Mouse (Mus musculus) adrenal gland, adult 8-10 months (tissue): ENCODE measurements around the gene Jarid2. TPM values are rescaled to one million over a fixed set of nuclear protein-coding genes. Genes with fewer than 3 reads are reported as not detected.

ENCODE experiments used
- DNase-seq: peaks from one replicate; pipeline ENCODE4 v3.0.0; 2022
- total RNA-seq, 4 experiments: library from RNA; stranded (reverse); gene quantifications; 2 replicates each; pipeline ENCODE4 v1.2.4; 2022

The Jarid2 gene
- total RNA-seq, 4 experiments from 2014 or later = 32.9 to 48.1 (median 37.8) TPM

DNA sequence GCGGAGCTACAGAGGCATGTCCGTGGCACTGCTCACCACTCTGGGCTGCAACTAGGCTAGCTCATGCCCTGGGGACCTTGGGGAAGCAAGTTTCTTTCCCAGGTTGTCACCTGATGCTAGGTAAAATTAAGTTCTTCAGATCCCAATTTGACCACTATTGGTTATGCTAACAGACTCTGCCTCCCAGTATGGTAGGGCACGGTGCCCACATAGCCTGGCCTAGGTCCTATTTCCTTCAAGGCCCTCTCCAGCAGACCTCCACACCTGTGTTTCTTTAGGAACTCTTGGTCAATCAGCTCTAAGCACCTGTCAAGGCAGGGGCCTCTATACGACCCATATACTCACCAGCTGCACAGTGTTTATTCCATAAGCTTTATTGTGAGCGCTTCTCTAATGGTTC, 192.4 kb downstream of the Jarid2 start:
- no peak for DNase-seq

DNA sequence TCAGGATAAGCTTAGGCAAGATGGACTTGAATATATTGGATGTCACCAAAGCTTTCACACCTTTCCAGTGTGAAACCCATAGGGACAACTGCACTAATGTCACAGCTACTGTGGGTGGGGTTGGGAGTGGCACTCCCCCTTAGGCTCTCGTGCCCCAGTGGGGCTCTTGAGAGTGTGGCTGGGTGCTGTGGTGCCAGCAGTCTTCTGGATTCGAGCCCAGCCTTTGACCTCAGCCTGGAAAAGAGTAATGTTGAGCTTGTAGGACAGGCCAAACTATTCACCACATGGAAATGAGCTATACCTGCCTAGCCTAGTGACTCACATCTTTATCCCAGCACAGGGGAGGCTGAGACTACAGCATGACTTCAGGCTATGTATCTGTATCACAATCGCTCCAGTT, 194.8 kb downstream of the Jarid2 start:
- DNase-seq = no peak

DNA sequence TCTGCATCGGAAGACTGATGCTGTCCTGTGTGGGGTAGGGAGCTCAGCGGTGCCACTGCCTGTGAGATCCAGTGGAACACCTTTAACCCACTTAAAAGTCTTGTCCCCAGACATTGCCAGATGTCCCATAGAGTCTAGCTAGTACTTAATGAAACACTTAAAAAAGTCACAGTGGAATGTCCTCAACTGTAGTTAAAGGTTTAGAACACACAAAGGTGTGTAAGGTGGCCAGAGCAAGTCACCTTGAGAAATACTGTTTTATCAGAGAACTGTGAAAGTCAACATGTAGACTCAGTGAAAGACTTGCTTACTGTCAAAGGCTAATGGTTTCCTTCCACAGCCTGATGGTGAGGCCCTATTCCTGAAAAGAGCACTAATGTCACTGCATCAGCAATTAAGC, 195.9 kb downstream of the Jarid2 start:
- no peak for DNase-seq

DNA sequence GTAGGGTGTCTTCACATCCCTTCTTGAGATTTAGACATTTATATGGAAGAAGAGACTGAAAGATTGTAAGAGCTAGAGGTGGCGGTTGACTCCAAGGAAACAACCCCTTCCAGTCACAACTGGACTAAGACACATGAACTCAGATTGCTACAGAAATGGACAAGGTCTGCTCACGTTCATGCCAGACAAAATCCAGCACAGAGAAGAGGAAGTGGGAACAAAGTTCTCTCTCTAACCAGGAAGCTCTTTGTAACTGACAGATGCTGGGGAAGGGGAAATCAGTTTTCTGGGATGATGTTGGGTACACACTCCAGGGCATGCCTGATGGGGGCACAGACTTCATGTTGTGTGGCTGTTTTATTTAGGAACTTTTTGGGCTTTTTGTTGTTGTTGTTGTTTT, 197.0 kb downstream of the Jarid2 start:
- DNase-seq = no peak

DNA sequence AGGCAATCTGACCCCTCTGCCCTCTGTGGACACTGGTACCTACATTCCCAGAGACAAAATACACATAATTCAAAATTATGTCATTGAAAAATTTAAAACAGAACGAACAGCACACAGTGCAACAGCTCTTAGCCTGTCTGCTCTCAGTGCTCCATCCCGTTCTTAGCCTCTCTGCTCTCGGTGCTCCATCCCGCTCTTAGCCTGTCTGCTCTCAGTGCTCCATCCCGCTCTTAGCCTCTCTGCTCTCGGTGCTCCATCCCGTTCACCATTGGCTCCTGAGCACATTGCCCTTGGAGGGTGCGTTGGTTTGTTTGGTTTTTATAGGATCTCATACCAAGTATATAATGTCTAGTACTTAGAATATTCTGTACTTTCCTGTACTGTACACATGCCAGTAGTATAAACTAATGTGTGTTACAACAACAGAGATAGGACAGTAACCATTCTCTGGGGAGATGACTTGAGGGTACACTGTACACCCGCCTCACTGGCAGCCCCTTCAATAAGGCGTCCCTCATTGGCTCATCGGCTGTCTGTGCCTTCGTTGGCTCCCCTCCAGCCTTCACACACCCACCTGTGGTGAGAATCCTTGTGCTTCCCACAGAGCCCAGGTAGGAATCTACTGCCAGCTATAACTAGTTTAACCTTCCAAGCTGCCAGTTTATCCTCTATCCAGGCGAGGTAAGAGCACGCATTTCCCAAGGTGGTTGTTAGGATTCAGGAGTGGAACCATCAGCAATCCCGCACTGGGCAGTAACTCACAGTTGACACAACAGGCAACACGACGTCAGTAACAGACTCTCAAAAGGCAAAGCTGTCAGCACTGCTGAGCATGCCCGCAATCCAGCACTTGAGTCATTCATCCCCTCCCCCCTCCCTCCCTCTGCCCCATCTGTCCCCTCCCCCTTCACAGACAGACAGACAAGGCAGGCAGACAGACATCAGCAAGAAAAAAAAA, 203.3 kb downstream of the Jarid2 start:
- no peak for DNase-seq

DNA sequence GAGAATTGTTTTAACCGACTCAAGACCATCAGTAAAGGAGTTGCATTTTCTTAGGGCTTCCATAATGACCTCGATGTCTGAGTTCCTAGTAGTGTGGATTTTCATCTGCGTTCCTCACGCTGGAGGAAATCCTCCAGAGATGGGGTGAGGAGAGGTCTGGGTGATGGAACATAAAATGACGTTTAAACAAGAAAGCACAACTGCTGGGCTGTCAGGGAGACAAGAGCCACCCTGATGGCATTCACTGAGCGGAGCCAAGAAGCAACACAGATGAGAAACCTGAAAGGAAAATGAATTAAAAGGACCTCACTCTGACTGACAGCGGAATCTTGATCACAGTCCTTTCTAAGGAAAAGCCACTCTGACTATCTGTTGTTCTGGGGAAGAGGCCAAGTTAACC, 204.3 kb downstream of the Jarid2 start:
- DNase-seq = no peak

DNA sequence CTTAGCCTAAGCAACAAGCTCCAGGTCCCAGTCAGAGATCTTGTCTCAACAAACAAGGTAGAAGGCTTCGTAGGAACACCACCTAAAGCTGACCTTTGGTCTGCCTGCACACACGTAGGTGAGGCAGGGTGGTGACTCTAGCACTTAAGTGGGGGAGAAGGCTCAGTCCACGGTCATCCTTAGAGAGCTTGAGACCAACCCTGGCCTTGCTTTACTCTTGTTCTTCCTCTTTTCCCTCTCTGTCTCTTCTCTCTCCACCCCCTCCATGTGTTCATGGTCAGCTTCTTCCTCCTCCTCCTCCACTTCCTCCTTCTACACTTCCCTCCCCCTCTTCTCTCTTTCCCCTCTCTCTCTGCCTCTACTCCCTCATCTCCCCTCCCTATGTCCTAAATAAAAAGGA, 208.4 kb downstream of the Jarid2 start:
- DNase-seq = no peak

DNA sequence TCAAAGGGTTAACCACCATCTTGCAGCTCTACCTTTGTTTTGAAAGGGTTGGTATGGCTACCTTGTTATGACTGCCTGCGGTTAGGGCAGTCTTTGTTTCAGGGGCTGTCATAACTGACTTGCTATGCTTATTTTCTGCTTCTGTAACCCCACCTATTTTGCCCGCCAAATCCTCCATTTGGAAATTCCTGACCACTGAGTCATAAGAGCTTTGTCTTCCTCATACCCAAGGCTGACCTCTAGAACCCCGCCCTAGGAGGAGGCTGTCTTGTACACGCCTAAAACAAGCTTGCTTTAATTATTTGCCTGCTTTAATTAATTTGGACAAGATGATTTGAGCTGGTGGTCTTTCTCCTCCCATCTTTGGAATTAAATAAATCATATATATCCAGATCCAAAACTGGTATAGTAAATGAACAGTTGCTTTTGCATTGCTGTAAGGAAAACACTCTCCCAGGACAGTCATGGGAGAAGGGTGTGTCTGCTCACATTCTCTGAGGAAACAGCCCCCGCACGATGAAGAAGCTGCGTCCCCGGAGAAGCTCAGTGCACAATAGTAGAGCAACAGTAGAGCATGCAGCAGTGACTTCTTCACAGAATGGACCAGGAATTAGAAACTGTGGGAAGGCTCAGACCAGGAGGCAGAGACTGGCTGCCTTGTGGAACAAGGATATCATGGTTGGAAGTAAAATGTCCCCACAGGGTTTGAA, 210.2 kb downstream of the Jarid2 start:
- DNase-seq = no peak

DNA sequence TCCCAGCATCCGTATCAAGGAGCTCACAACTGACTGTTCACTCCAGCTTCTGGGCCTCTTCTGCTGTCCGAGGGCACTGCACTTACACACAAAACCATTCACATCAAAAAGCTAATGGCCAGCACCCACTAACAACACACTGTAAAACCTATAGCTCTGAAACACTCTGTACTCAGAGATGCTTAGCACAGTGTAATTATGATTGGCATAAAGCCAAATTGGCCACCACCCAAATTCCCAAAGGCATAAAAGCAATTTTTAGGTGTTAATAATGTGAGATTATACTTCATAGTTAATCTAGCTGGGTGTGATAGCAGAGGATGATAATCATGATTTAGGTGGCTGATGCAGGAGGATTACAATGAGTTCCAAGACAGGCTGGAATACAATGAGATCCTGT, 214.3 kb downstream of the Jarid2 start:
- no peak for DNase-seq

DNA sequence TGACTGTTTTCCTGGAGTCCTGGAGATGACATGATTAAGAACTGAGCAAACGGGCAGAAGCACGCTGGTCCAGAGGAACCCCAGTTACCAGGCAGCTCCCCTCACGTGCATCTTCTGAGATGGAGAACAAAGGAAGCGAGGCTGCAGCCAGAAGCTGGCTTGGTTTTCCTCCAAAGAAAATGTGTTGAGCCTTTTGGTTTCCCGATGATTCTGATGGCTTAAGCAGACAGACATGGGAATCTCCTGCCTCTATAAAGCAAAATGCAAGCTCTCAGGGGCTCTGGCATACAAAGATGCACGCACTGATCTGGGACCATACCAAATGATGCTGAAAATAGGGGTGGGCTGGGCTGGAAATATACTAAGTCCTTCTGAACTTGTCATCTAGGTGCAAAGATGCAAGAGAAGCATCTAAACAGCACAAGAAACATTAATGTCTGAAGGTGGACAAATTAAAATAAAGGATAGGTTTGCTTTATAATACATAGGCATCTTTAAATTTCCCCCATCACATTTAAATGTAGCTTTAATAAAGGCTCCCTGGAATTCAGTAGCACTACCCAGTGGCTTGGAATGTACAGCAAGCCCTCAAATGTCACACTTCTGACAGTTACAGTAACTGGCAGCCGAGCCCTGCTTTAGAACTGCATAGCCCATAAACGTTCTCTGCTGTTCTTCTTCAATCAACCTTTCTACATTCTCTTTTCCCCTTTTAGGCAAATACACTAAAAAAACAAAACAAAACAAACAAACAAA, 217.8 kb downstream of the Jarid2 start:
- no peak for DNase-seq

DNA sequence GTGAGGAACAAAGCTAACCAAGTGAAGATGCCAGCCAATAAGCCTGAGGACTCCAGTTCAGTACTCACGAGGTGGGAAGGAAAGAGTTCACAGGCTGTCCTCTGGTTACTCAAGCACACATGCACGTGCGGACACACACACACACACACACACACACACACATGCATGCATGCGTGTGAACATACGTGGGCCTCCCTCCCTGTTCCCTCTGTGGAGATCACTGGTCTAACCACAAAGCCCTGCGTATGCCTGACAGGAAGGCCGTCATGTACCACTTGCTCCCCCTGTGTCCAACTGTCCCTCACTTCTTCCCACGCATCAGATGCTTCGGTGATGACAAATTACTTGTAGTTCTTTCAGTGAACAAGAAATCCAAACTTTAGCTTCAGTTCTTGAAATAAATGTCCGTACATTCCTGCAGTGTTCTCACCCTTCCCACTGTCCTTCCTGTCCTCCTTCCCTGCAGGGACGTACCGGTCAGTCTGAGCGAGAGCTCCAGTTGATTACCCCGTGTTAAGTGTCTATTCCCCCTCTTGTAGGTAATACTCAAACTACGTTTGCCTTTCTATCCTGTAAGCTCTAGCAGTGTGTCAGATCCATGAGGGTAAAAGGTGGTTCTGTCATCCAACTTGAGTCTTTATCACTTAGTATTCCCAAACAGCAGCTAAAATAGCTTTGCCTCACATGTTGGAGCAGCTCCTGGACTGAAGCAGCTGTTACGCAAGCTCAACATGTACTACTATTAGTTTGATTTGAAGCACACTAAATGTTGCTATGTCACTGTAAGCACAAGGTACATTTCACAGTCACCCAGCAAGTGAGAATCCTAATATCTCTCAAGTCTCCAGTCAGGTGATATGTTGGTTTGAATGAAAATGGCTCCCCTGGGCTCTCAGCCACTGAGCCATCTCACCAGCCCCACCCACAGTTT, 219.3 kb downstream of the Jarid2 start:
- DNase-seq = no peak

DNA sequence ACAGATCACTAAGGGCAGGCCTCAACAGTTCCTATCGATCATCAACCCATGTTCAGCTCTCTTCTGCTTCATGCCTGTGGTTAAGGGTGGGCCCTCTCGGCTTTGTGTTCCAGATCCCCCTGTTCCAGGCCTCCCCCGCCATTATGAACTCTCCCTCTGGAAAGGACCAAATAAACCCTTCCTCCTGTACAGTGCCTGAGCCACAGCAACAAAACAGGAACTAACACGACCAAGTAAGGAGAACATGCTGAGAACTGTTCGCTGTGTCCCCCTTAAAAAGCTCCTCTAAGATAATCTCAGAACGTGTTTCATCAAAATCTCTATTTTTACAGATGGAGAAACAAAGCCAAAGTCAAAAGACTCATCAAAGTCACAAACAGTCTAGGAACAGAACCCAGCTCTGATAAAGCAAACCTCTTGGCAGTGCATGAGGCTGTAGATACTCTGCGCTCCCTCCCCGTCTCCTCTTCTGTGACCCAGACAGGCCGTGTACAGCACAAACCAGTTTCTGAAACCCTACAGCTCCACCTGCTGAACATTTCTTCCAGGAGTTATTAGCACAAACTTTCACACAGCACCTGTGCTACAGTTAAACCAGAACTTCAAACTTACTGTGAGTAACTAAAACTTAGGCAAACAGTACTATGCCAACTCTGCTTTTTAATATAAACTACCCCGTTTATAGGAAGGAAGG, 223.3 kb downstream of the Jarid2 start:
- no peak for DNase-seq

DNA sequence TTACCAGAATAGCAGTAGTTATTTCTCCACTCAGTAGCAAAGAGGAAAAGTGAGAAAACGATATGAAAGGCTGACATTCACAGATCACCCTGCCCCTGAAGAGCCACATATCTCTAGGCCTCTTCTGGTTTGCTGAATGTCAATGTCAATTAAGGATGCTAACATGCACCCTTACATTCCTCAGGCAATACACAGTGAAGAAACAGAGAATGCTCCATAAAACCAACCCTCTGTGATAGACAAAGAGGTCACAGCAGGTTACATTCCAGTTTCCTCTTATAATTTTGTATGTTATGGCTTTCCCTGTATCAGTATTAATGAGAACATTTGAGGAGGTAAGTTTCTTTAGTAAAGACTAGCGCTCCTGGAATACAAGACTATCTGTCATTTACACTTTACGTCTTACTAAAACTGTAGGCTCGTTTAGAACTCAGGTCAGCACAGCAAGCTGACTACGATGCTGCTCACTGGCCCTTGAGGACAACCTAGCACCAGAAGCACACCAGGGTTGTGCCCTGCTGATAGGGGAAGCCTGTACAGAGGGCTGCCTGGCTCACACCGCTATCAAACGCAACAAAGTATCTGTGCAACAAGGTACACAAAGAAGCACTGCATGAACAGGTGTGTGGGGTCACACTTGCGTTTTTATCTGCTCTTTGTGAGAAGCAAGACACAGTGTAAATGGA, 224.4 kb downstream of the Jarid2 start:
- no peak for DNase-seq

DNA sequence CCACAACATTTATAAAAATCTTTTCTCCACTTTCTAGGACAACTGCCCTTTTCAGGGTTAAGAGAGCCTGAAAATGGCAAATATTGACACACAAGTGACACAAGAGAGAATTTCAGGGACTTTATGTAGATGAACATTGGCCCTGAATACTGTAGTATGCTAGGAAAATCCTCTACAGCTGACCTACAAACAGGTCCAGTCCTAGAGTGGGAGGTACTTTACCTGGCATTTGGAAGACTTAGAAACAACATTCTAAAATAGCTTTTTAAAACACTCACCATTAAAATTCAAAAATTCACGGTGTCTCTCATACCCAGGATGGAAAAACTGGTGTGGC, 224.9 kb downstream of the Jarid2 start:
- DNase-seq = no peak

DNA sequence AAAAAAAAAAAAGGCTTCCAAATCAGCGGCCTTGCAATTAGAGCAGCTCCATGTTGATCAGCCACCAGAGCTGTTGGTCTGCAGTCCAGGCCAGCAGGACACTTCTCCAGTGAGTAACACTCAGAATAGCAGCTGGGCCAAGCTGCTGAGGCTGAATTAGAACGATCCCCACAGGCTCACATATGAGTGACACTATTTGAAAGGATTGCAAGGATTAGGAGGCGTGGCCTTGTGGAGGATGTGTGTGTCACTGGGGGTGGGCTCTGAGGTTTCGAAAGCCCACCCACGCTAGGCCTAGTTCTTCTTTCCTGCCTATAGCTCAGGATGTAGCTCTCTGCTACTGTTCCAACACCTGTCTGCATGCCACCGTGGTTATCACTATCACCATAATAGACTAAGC, 226.5 kb downstream of the Jarid2 start:
- DNase-seq = no peak

DNA sequence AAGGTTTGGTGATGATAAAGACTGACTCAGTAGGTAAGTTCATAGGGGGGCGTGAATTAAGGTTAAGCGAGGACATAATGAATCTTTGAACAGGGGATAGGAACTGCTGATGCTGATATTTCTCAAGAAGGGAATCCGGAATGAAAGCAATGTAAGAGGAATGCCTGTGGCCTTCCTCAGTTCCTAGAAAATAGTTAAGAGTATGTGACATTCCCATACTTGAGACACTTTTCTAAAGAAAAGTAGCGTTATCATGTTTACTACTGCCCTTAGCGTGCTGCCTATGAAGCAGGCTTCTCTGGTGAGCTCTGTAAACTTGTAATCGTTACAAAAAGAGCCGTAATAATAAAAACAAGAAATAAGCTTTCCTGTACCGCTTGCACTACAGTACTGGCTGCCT, 227.8 kb downstream of the Jarid2 start:
- no peak for DNase-seq

DNA sequence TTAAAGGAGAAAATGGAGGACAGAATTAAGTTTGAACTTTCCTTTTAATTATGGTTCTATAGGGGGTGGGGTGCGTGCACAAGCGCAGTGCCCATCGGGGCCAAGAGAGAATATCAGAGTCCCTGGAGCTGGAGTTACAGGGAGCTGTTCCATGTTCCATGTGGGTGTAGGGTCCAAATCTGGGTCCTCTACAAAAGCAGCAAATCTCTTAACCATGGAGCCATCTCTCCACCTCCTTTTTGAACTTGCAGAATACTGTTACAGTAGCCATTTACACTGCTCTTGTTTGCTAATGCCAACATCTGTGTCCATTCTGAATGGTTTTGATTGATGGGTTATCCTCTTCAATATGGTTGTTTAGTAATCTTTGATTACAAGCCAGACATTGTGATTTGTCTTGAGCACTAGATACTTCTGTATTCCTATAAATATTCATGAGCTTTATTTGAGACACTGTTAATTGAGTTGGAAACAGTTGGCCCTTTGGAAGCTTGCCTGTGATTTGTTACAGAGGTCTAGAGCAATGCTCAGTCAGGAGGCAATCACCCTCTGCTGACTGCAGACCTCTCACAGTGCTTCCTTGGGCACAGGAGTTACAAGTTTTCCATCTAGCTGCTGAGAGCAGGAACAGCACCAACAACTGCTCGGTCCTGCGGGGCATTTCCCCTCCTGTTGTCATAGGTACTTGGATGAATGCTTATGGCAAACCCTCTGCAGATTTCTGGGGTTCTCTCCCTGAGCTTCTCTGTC, 231.4 kb downstream of the Jarid2 start:
- DNase-seq = no peak
